Mouse (Mus musculus): ENCODE results near the gene Hsd17b6. TPM values are rescaled to one million over a fixed set of nuclear protein-coding genes. Genes with fewer than 3 reads are reported as not detected.

Hsd17b6 gene
- total and polyA plus RNA-seq, 3 experiments: 0.15 TPM; not detected in 2

DNA sequence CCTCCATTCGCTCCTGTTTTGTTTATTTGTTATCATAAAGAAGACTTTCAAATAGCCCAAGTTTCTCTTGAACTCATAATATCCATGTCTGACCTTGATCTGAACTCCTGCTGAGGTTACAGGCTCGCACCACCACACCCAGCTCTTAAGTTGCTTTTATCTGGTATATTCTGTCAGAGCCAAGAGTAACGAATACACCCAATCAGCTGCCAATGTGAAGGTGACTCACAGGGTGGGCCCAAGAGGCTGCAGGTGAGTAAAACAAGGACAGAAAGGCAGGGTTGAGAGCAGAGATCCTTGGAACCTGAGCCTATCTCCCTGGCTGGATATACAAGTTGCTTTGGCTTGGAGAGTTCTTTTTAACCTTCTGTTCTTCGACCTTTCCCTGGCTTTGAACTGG is 52.4 kb downstream of the Hsd17b6 start:
- TF ChIP-seq JUND (IDR thresholded peaks at IDR 0.05; ENCODE audit: low read depth, low read length): no peak
- TF ChIP-seq MAFK (IDR thresholded peaks at IDR 0.05; ENCODE audit: borderline replicate concordance, low read depth, low read length): no peak
- no peak for TF ChIP-seq MAX (IDR thresholded peaks at IDR 0.05; ENCODE audit: low read length)
- no peak for TF ChIP-seq ZMIZ1 (IDR thresholded peaks at IDR 0.05; ENCODE audit: low read depth, low read length)
- no peak for TF ChIP-seq MEF2A (IDR thresholded peaks at IDR 0.05; ENCODE audit: extremely low read depth, insufficient replicate concordance, low read depth, low read length, poor library complexity, severe bottlenecking)
- no peak for TF ChIP-seq SIN3A (IDR thresholded peaks at IDR 0.05; ENCODE audit: low read length)
- no peak for TF ChIP-seq TBP (IDR thresholded peaks at IDR 0.05; ENCODE audit: low read depth, low read length)
- TF ChIP-seq EP300 (IDR thresholded peaks at IDR 0.05; ENCODE audit: low read depth in 1 of 2, low read length in 2 of 2): no peak
- TF ChIP-seq SMC3 (IDR thresholded peaks at IDR 0.05; ENCODE audit: low read depth, low read length): no peak
- TF ChIP-seq KAT2A (conservative IDR thresholded peaks at IDR 0.05; ENCODE audit: low read depth, low read length): no peak
- TF ChIP-seq CHD1 (IDR thresholded peaks at IDR 0.05; ENCODE audit: low read depth, low read length): no peak
- no peak for TF ChIP-seq USF1 (IDR thresholded peaks at IDR 0.05; ENCODE audit: low read depth, low read length)
- no peak for TF ChIP-seq ZNF384 (IDR thresholded peaks at IDR 0.05; ENCODE audit: low read depth, low read length)
- TF ChIP-seq MYC (IDR thresholded peaks at IDR 0.05; ENCODE audit: low read depth, low read length): no peak
- TF ChIP-seq RAD21 (IDR thresholded peaks at IDR 0.05; ENCODE audit: low read depth, low read length): no peak
- no peak for TF ChIP-seq E2F4 (IDR thresholded peaks at IDR 0.05; ENCODE audit: borderline replicate concordance, low read depth, low read length)
- TF ChIP-seq ETS1 (IDR thresholded peaks at IDR 0.05; ENCODE audit: low read depth, low read length): no peak
- TF ChIP-seq TCF12 (IDR thresholded peaks at IDR 0.05; ENCODE audit: low read depth, low read length): no peak
- Histone ChIP-seq H3K4me1 (ENCODE audit: control insufficient read depth in 1 of 2, insufficient read depth in 2 of 2, low read length in 2 of 2) (peaks cover 0 to 6% of the 10 kb centered on the region in 2 experiments; a peak in 1 of 4 replicates), H3K27me3 (ENCODE audit: control insufficient read depth in 1 of 2, insufficient read depth in 2 of 2, low read length in 2 of 2) (peaks cover 0 to 8% of the 10 kb centered on the region in 2 experiments; a peak in 2 of 4 replicates), H3K9ac (ENCODE audit: control insufficient read depth, low read depth, low read length, poor library complexity, severe bottlenecking) (no peak overlapping the region), H3K4me3 (ENCODE audit: control insufficient read depth in 1 of 2, insufficient read depth in 1 of 2, low read depth in 2 of 2, low read length in 2 of 2) (no peak overlapping the region), H3K9me3 (replicated peaks; ENCODE audit: insufficient read depth, low read length) (no peaks in the 10 kb centered on the region), H3K27ac (ENCODE audit: control insufficient read depth, low read depth, low read length) (no peak overlapping the region), H3K79me2 (ENCODE audit: control insufficient read depth, insufficient read depth, low read length, poor library complexity) (no peaks in the 10 kb centered on the region), H3K36me3 (ENCODE audit: control insufficient read depth in 1 of 2, insufficient read depth in 2 of 2, low read length in 2 of 2) (no peaks in the 10 kb centered on the region)
- peak; percentile 20 for DNase-seq (ENCODE audit: low read depth, low spot score)

GRCm38 (mm10) chr10:127951821-127952220 is 55.6 kb downstream of the Hsd17b6 start:
- DNase-seq (ENCODE audit: low read depth, low spot score): no peak
- H3K4me3 ChIP-seq (ENCODE audit: control insufficient read depth in 1 of 2, insufficient read depth in 1 of 2, low read depth in 2 of 2, low read length in 2 of 2): no peak overlapping the region
- TF ChIP-seq SIN3A (IDR thresholded peaks at IDR 0.05; ENCODE audit: low read length): no peak
- no peak for TF ChIP-seq MAZ (IDR thresholded peaks at IDR 0.05; ENCODE audit: low read depth, low read length)
- no peak for TF ChIP-seq POLR2AphosphoS2 (IDR thresholded peaks at IDR 0.05; ENCODE audit: low read length)
- no peak for TF ChIP-seq MAX (IDR thresholded peaks at IDR 0.05; ENCODE audit: low read length)
- TF ChIP-seq JUND (IDR thresholded peaks at IDR 0.05; ENCODE audit: low read depth, low read length): no peak
- no peak for TF ChIP-seq ETS1 (IDR thresholded peaks at IDR 0.05; ENCODE audit: low read depth, low read length)
- TF ChIP-seq GATA1 (IDR thresholded peaks at IDR 0.05; ENCODE audit: low read depth, low read length): no peak
- TF ChIP-seq NRF1 (IDR thresholded peaks at IDR 0.05; ENCODE audit: insufficient read depth, low read depth, low read length, poor library complexity, severe bottlenecking): no peak
- no peak for TF ChIP-seq USF1 (IDR thresholded peaks at IDR 0.05; ENCODE audit: low read depth, low read length)
- no peak for TF ChIP-seq ELF1 (IDR thresholded peaks at IDR 0.05; ENCODE audit: low read depth, low read length)
- TF ChIP-seq TAL1 (IDR thresholded peaks at IDR 0.05; ENCODE audit: low read length): no peak
- TF ChIP-seq NELFE (IDR thresholded peaks at IDR 0.05; ENCODE audit: low read depth, low read length): no peak
- no peak for TF ChIP-seq HCFC1 (IDR thresholded peaks at IDR 0.05; ENCODE audit: low read depth, low read length)

More at GRCm38 (mm10) chr10:127951821-127952220, 55.6 kb downstream of the Hsd17b6 start:
- H3K4me1 ChIP-seq (ENCODE audit: control insufficient read depth in 1 of 2, insufficient read depth in 2 of 2, low read length in 2 of 2): peaks cover 0 to 6% of the 10 kb centered on the region in 2 experiments; a peak in 1 of 4 replicates
- no peaks in the 10 kb centered on the region for H3K36me3 ChIP-seq (ENCODE audit: control insufficient read depth in 1 of 2, insufficient read depth in 2 of 2, low read length in 2 of 2)
- no peak overlapping the region for H3K9ac ChIP-seq (ENCODE audit: control insufficient read depth, low read depth, low read length, poor library complexity, severe bottlenecking)
- H3K27ac ChIP-seq (ENCODE audit: control insufficient read depth, low read depth, low read length): no peak overlapping the region
- peaks cover 0 to 8% of the 10 kb centered on the region in 2 experiments; a peak in 3 of 4 replicates for H3K27me3 ChIP-seq (ENCODE audit: control insufficient read depth in 1 of 2, insufficient read depth in 2 of 2, low read length in 2 of 2)
- no peaks in the 10 kb centered on the region for H3K9me3 ChIP-seq (replicated peaks; ENCODE audit: insufficient read depth, low read length)
- no peaks in the 10 kb centered on the region for H3K79me2 ChIP-seq (ENCODE audit: control insufficient read depth, insufficient read depth, low read length, poor library complexity)
